Mouse (Mus musculus): ENCODE data around the gene Rffl.

Gene Rffl

DNA sequence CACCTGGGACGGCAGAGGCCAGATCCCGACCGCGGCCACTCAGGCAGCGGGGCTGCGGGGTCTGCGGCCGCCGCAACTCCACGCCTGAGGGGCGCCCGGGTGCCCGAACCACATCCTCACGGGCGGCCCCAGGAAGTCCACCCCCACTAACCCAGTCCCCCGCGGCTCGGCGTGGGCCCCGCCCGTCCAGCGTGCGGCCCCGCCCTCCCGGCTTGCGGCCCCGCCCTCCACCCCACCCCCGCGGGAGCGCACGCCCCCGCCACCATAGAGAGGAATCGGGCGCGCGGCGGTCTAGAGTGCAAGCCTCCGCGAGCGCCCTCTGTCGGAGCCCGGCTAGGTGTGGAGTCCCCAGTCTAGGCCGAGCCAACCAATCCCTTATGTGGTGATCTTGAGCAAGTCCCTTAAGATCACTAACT, at the start of gene Rffl:
Gene Rffl, minus strand, starts transcription at position 180 of the 416 bp plus-strand sequence.
- DNase-seq (ENCODE audit: low read depth): peak; percentile 99

DNA sequence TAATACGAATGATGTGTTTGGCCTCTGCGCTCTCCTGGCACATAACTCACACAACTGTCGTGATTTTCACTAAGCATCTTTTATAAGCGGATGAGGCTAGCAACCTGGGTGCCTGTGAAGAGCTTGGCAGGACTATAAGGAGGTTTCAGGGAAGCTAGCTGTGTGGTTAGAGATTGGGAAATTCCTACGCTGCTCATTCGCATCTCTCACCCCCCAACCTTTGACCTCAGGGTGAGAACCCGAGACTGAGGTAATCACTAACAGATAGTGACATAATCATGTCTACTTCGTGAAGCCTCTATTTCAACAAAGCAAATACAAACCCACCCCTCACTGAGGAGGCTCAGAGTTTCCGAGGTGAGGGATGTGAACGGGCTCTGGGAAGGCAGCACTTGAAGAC, 49.8 kb upstream of the Rffl start:
- peak; percentile 26 for DNase-seq (ENCODE audit: low read depth)

DNA sequence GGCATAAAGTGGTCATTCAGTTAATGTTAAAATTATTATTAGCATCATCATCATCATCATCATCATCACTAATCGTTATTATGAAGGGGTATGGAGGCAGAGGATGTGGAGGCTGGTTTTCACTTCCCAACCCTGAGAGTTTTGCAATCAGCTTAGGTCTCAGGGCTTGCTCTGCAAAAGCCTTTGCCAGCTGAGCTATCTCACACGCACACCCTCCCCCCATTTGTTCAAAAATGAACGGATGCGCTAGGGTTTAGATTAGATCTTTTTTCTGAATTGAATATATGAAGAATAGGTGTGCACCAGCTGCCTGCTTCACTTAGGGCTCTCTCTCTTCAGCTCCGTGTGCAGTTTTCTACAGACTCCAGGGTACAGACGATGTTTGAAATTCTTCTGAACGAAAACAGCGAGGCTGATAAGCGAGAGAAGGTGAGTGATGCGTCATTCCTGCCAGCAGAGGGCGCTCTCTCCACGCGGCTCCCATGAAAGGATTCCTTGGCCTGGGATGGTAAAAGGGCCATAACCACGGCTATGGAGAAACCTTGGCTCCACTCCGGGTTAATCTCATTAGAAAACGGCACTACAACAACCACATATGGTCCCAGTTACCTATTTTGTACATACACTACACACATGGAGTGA, 43.8 kb upstream of the Rffl start:
- DNase-seq (ENCODE audit: low read depth): peak; percentile 87

DNA sequence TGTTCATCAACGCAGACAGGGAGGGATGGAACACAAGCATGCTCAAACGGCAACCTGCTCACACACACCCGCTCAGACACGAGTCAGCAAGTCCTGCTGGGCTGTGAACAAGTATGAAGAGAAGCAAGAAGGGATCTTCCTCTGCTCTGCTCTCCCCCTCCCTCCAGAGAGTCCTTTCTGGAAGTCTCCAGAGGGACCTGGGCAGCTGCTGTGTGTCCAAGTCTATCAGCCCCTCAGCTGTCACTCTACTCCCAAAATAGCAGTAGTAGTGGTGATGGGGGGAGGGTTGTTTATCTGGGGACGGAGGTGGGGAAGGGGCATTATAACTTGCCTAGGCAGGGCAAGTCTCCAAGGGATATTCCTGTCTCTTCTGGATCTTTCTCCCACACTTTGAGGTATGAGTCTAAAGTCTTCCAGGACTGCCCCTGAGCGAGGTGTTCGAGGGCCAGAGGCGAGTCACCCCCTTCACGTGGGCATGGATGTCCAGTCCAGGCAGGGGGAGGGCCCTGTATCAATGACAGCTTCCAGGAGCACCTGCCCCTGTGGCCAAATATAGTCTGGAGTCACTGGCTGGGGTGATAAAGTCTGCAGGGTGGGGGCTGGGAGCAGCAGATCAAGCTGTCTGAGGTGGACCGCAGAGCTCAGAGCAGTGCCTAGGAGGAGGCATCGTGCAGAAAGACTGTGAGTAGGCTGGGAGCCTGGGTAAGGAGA, 39.8 kb upstream of the Rffl start:
- DNase-seq (ENCODE audit: low read depth): no peak

DNA sequence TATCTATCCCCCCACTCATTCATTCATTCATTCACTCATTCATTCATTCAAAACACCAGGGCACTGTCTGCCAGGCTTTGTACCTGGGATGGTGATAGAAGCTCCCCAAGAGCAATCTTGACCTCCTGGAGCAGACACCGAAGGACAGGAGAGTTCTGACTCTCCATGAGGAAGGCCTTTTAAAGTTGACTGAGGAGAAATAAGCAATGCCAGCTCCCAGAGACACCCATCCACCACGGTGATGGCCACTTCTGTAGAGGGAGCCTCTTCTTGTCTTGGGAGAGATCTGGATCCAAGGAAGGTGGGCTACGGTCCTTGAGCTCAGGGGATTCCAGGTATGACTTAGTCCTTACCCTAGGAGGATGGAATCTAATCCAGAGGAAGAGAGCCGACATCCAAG, 39.2 kb upstream of the Rffl start, which contains the start of gene Unc45b:
Gene Unc45b, plus strand, starts transcription at position 301 of the 400 bp plus-strand sequence.
- DNase-seq (ENCODE audit: low read depth): no peak

DNA sequence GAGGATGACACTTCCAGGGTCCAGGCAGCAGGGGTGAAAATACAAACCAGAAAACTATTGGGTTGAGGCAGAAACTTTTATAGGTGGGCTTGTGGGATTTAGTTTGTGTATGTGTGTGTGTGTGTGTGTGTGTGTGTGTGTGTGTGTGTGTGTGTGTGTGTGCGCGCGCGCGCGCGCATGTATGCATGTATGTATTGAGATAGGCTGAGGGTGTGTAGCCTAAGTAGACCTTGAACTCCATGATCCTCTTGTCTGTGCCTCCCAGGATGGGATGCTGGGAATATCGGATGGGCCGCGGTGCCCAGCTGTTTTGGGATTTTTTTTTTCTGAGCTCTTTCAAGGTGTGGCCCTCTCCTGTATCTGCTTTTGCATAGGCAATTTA, 37.6 kb upstream of the Rffl start:
- peak; percentile 23 for DNase-seq (ENCODE audit: low read depth)

DNA sequence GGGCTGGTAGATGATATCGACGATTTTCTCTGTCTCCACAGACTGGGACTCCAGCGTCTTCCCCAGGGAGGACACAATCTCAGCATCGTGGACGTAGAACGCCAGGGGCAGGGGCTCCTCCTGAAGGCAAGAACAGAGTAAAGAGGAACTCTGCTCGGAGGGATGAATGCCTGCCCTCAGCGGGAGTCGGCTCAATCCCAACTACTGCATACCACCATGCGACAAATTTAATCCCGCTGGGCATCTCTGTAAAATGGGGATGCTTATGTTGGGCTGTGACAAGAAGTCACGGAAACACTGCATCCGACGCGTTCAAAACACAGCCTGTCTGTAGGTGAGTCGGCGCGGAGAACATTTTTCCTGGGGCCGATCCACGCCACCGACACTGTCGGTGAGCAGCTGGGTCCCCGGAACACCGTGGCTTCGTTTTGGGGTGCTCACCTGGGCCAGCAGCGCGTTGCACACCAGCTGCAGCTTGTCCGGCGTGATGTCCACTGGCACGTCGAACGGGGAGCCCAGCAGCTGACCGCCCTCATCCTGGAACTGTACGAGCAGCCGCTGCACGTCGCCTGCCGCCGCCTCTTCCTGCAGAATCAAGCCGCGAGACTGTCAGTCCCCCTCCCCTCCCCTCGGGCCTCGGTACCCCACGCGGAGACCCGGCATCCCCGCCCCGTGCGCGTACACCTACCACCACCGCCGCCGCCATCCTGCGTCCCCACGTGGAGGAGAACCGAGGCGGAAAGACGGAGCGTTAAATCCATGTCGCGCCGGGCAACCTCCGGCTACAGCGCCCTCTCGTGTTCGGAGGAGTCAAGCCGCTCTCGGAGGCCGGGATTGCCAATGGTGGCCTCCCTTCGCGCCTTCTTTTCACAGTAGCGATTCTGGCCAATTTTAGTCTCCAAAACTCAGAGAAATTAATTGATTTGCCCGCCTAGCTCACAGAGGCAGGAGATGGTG, 36.9 kb upstream of the Rffl start, which contains the start of gene Nle1:
Gene Nle1, minus strand, starts transcription at position 761 of the 957 bp plus-strand sequence.
- DNase-seq (ENCODE audit: low read depth): peak; percentile 95

DNA sequence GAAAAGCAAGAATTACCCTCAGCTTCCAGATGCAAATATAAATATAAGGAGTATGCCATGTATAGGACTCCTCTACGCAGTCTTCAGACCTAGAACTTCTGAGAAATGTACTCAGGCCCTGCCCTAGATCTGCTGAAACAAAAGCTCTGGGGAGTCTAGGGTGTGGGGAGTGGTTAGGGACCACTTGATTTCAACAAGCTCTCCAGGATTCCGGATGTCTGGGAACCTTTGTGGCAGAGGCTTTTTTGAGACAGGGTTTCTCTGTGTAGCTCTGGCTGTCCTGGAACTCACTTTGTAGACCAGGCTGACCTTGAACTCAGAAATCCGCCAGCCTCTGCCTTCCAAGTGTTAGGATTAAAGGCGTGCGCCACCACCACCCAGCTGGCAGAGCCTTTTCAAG, 34.8 kb upstream of the Rffl start:
- no peak for DNase-seq (ENCODE audit: low read depth)

DNA sequence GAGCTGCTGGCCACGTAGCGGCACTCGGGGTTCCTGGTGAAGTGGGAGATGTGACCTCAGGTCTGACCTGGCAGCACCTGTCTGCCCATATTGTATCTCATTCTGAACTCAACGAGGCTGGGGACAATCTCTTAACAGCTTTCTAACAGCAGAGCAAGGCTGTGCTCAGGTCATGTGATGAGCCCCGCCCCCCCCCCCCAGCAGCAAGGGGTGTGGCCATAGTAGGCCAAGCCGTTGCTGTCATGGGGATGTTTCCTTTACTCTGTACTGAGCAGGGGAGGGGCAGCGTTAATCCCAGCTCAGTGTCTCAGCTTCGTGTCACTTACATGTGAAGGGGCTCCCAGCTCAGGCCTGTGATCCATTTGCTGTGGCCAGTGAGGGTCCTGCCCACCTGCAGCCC, 33.9 kb upstream of the Rffl start:
- DNase-seq (ENCODE audit: low read depth): no peak

DNA sequence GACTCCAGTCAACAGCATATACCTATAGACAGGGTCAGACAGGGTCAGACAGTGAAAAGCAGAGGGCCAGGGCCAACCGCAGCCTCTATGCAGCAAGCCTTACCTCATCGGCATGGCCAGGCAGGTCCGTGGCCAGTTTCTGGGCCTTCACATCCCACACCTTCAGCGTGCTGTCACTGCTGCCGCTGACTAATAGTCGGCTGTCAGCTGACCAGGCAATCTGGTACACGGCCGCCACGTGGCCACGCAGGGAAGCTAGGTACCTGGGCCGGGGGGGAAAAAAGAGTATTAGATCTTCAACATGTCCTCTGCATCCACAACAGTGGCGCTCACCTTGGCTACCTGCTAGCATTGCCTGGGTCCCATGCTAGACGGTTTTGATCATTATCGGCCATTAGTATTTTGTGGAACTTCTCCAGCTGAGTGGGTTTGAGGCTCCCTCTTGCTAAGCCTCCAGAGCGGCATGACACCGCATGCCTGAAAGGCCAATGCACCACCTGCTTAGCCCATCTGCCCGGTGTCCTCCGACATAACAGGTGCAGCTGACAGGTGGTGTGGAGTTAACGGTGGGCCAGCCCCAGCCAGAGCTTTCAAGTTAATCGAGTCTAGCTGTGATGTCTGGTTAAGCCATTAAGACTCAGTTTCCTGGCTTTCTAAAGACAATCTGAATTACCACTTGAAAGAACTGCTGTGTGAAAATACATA, 30.7 kb upstream of the Rffl start:
- no peak for DNase-seq (ENCODE audit: low read depth)

DNA sequence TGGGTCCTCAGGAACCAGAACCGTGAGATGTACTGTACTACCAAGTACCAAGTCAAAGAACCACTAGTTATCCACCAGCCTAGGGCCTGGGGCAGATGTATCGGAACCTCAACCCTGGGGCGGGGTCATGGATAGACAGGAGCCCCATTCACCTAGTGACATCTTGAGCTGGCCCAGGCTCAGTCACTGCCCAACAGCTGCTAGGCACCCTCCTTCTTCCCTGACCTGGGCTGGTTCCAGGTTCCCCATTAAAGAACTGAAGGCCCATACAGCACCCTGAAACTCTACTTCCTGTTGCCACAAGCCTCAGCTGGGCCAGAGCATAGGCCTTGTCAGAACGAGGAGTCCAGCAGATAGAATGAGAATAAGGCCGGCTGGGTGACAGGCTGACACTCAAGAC, 28.7 kb upstream of the Rffl start:
- no peak for DNase-seq (ENCODE audit: low read depth)

DNA sequence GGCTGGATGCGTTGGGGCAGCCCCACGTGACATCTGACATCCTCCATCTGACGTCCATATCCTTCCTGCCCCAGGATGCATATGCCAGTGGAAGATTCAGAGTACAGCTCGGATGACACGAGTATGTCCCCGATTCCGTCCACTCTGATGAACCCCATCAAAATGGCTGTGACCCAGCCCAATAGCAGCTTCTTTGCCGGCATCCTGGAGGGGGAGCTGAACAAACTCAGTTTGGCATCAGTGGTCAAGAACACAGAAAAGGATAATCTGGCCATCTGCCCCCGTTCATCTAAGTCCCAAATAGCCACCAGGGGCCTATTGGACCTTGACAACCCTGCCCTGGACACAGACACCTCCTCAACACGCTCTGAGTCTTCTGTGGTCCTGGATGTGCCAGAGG, 26.5 kb upstream of the Rffl start:
- DNase-seq (ENCODE audit: low read depth): no peak

DNA sequence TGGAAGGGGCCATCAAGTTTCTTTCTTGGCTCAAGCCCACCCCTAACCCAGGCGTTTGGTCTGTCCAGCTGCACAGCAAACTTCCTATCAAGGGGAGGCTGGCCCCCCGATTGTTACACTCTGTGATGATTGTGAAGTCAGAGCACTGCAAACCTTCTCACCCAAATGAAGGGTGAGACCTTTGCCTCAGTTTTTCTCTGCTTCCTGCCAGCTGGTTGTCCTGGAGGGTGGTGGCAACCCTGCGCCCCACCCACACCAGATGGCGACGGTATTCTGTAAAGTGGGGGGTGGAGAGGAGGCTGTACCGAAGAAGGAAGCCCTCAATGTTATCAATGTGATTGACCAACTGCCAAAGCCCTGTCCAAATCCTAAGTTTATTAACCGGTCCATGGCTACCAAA, 20.9 kb upstream of the Rffl start, which contains the start of gene Fndc8:
Gene Fndc8, plus strand, starts transcription at position 189 of the 400 bp plus-strand sequence.
- no peak for DNase-seq (ENCODE audit: low read depth)

DNA sequence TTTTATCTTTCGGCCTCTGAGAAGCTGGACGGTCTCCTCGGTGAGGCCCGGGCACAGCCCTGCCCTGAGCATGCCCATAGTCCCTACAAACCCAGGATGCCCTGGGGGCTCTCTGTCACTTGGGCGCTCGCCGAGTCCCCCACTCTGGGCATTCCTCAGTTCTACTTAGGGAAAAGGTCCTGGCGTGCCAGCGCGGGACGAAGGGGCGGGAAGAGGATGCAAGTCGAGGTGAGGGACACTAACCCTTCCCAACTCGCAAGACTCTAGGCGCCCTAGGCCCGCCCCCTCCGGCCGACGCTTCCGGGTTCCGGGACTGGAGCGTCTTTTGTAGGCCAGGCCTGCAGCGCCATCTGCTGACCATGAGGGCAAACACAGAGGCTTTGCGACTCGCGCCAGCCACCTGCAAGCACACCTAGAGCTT, 19.3 kb upstream of the Rffl start, which contains the start of gene Rad51d:
Gene Rad51d, minus strand, starts transcription at position 273 of the 421 bp plus-strand sequence.
- peak; percentile 97 for DNase-seq (ENCODE audit: low read depth)

DNA sequence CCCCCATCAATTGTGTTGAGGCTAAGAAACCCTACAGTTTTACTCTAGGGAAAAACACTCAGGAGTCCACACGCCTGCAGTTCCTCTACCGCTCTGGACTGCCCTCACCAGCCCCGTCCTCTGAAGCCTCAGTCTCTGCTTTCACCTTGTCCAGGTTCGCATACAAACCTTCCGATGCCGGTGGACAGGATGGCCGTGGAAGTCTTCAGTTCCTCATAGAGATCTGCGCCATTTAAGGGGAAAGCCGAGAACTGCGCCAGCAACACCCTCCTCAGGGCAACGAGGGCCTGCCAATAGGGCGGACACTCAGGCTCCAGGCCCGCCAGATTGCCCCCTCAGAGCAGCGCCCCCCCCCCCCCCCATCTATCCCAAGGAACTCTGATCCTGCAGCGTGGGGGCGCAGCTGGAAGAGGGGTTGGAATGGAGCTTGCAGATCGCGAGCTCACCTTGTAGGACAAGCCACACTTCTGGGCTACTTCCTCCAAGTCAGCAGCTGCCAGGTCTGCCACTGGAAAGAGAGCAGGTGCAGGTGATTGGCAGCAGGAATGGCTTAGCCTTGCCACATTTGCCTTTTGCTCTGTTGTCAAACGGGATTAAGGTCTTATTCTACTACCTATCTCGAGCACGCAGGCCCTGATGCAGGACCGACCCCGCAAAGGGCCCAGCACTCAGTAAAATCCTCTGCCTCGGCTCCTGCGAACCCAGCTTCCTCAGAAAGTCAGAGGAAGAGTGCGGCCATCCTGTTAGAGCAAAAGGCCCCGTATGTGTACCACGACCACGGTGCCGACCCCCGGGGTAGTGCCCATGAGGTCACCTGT, 18.7 kb upstream of the Rffl start:
- peak; percentile 57 for DNase-seq (ENCODE audit: low read depth)

DNA sequence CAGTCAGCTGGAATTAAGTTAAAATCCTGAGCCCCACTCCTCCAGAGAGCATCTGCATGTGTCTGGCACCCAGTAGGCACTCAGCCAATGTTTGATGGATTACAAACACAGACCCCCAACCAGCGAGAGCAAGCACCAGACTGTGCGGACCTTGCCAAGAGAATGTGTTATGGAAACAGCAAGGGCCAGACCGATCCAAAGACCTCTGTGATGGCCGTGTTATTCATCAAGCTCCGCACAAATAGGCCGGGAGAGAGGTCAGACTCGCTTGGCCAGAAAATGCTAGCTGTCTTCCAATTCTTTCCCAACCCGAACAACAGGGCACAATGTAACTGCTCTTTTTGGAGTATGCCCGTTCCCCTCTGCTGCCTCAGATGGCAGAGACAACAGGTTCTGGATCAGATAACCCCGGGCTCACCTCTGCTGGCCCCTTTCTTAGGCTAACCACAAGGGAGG, 17.5 kb upstream of the Rffl start:
- DNase-seq (ENCODE audit: low read depth): peak; percentile 84

DNA sequence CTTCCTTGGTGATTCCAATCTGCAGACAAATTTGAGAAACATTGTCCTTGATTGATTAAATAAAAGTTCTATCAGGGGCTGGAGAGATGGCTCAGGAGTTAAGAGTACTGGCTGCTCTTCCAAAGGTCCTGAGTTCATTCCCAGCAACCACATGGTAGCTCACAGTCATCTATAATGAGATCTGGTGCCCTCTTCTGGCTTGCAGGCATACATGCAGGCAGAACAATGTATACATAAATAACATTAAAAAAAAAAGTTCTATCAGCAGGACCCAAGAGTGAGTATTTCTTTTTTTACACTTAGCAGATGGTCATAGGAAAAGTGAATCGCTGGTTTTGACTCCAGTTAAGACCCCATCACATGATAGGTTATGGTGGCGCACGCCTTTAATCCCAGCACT, 15.5 kb upstream of the Rffl start:
- peak; percentile 39 for DNase-seq (ENCODE audit: low read depth)

DNA sequence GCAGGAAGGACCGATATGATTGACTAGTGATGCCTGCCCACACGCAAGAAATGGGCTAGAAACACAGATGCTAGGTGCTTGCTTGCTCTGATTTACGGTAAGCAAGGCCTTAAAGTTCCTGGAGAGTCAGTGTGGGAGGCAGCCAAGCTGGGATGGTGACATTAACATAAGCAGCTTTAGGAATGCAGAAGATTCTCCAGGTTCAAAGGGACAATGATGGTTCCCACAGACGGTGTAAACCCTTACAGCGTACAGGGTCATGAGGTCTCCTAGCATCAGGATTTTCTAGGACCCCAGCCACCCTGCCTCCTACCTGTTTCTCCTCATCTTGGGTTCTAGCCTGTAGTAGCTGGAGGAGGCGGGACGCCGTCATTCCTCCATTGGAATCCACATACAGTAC, 12.2 kb upstream of the Rffl start:
- DNase-seq (ENCODE audit: low read depth): no peak

DNA sequence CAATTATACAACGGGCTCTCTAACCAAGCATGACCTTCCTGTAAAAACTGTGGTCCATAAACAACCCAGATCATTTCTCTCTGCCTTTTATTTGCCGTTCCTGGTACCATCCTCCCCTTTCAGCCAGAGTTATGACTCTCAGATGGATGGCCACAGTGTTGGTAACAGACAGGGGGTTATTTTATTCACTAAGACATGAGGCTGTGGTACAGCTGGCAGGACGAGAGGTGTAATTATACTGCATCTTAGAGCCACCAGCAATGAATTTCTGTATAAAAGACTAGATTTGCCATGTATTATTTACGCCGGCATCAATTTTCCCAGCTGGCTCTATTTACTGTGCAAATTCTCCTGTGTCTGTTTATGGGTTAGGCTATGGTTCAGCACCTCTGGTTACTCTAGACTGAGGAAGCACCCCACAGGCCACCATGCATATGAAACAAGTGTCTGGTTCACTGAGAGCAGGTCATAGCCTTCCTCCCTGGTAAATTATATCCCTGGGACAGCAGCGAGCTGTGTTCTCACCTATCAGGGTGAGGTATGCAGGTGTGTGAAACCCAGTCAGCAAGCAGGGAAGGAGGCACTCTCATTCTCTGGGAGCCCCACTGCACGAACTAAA, 6.8 kb upstream of the Rffl start:
- no peak for DNase-seq (ENCODE audit: low read depth)

DNA sequence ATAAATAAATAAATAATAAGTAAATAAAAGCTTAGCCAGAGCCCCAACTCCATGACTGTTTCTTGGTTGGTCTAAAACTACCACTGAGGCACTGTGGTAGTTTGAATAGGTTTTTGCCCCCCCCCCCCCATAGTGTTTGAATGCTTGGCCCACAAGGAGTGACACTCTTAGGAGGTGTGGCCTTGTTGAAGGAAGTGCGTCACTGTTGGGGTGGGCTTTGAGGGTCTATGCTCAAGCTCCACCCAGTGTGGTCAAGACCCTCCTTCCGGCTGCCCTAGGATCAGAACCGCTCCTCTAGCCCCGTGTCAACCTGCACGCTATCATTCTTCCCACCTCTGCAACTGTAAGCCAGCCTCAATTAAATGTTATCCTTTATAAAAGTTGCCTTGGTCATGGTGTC, 4.6 kb upstream of the Rffl start:
- DNase-seq (ENCODE audit: low read depth): no peak

Measured in NIH3T3 (cell line).